Mouse (Mus musculus) thymus, postnatal 14 days (tissue): ENCODE results near the gene Ndufb3.
"Not testable (repeated sequence)": the region's sequence is repeated elsewhere in the genome, so short reads cannot be mapped to it uniquely, and the experiment has no call there.

Experiments used
- DNase-seq: peaks from one replicate; pipeline ENCODE4 v3.0.0; 2021

Ndufb3 gene

GRCm38 (mm10) chr1:58617978-58618668 is 31.9 kb downstream of the Ndufb3 start:
- no peak for DNase-seq

- DNase-seq: peak; percentile 9
These were observed 32.6 kb downstream of the Ndufb3 start for GRCm38 (mm10) chr1:58618766-58619165.

- DNase-seq: no peak
These were observed 35.1 kb downstream of the Ndufb3 start for GRCm38 (mm10) chr1:58621251-58621650.

- no peak for DNase-seq
These were observed 36.0 kb downstream of the Ndufb3 start for GRCm38 (mm10) chr1:58621996-58622748.

GRCm38 (mm10) chr1:58628847-58629246 is 42.7 kb downstream of the Ndufb3 start:
- not testable (repeated sequence) for DNase-seq
